Mouse (Mus musculus): ENCODE measurements around the gene Mad2l2.

Mad2l2 gene

GRCm38 (mm10) chr4:148087091-148087906 lies 42.9 kb upstream of the Mad2l2 start:
- Histone ChIP-seq H3K36me3 (ENCODE audit: insufficient read depth, low read length) (peaks cover 23% of the 10 kb centered on the region), H3K9me3 (ENCODE audit: low read length) (no peaks in the 10 kb centered on the region), H3K4me1 (replicated peaks; ENCODE audit: low read depth, low read length) (peaks cover 63% of the 10 kb centered on the region), H3K27me3 (ENCODE audit: insufficient read depth, low read length) (no peaks in the 10 kb centered on the region), H3K4me3 (replicated peaks; ENCODE audit: low read length) (peak overlapping the region; percentile 94)
- TF ChIP-seq POU5F1 (IDR thresholded peaks at IDR 0.05; ENCODE audit: borderline replicate concordance, low read length) (no peak), NANOG (IDR thresholded peaks at IDR 0.05; ENCODE audit: borderline replicate concordance, low read length) (peak; percentile 77; the same call in 1 of the 2 replicates), CTCF (conservative IDR thresholded peaks at IDR 0.05; ENCODE audit: low read length) (no peak)

- Histone ChIP-seq H3K36me3 (ENCODE audit: insufficient read depth, low read length) (peaks cover 16% of the 10 kb centered on the region), H3K9me3 (ENCODE audit: low read length) (no peaks in the 10 kb centered on the region), H3K4me1 (replicated peaks; ENCODE audit: low read depth, low read length) (peaks cover 64% of the 10 kb centered on the region), H3K4me3 (replicated peaks; ENCODE audit: low read length) (peak within 1 kb of the TSS; percentile 94), H3K27me3 (ENCODE audit: insufficient read depth, low read length) (no peaks in the 10 kb centered on the region)
- TF ChIP-seq CTCF (conservative IDR thresholded peaks at IDR 0.05; ENCODE audit: low read length) (no peak), POU5F1 (IDR thresholded peaks at IDR 0.05; ENCODE audit: borderline replicate concordance, low read length) (no peak), NANOG (IDR thresholded peaks at IDR 0.05; ENCODE audit: borderline replicate concordance, low read length) (no peak)
These were observed 42.2 kb upstream of the Mad2l2 start, which contains the start of gene Agtrap for GRCm38 (mm10) chr4:148087907-148088527. TSS of gene Agtrap (minus strand) at chr4:148088031.

- H3K27me3 ChIP-seq (ENCODE audit: insufficient read depth, low read length) = no peaks in the 10 kb centered on the region
- TF ChIP-seq NANOG (IDR thresholded peaks at IDR 0.05; ENCODE audit: borderline replicate concordance, low read length) = no peak; the same call in 1 of the 2 replicates
- peak overlapping the region; percentile 94; the same call in 1 of the 2 replicates for H3K4me3 ChIP-seq (replicated peaks; ENCODE audit: low read length)
- H3K36me3 ChIP-seq (ENCODE audit: insufficient read depth, low read length) = peaks cover 10% of the 10 kb centered on the region
- peaks cover 64% of the 10 kb centered on the region for H3K4me1 ChIP-seq (replicated peaks; ENCODE audit: low read depth, low read length)
- H3K9me3 ChIP-seq (ENCODE audit: low read length) = no peaks in the 10 kb centered on the region
These were observed 41.0 kb upstream of the Mad2l2 start for GRCm38 (mm10) chr4:148089166-148089565.

- Histone ChIP-seq H3K4me3 (replicated peaks; ENCODE audit: low read length) (no peak overlapping the region; the same call in 1 of the 2 replicates), H3K27me3 (ENCODE audit: insufficient read depth, low read length) (no peaks in the 10 kb centered on the region), H3K9me3 (ENCODE audit: low read length) (no peaks in the 10 kb centered on the region), H3K36me3 (ENCODE audit: insufficient read depth, low read length) (peaks cover 5% of the 10 kb centered on the region), H3K4me1 (replicated peaks; ENCODE audit: low read depth, low read length) (peaks cover 69% of the 10 kb centered on the region)
- no peak for TF ChIP-seq POU5F1 (IDR thresholded peaks at IDR 0.05; ENCODE audit: borderline replicate concordance, low read length)
- TF ChIP-seq CTCF (conservative IDR thresholded peaks at IDR 0.05; ENCODE audit: low read length) = no peak
- no peak for TF ChIP-seq NANOG (IDR thresholded peaks at IDR 0.05; ENCODE audit: borderline replicate concordance, low read length)
These were observed 39.0 kb upstream of the Mad2l2 start for GRCm38 (mm10) chr4:148091181-148091580.

GRCm38 (mm10) chr4:148092551-148093271 lies 37.5 kb upstream of the Mad2l2 start:
- Histone ChIP-seq H3K9me3 (ENCODE audit: low read length) (no peaks in the 10 kb centered on the region), H3K27me3 (ENCODE audit: insufficient read depth, low read length) (no peaks in the 10 kb centered on the region), H3K4me3 (replicated peaks; ENCODE audit: low read length) (peak overlapping the region; percentile 54), H3K4me1 (replicated peaks; ENCODE audit: low read depth, low read length) (peaks cover 75% of the 10 kb centered on the region), H3K36me3 (ENCODE audit: insufficient read depth, low read length) (no peaks in the 10 kb centered on the region)
- TF ChIP-seq CTCF (conservative IDR thresholded peaks at IDR 0.05; ENCODE audit: low read length) (no peak), POU5F1 (IDR thresholded peaks at IDR 0.05; ENCODE audit: borderline replicate concordance, low read length) (no peak), NANOG (IDR thresholded peaks at IDR 0.05; ENCODE audit: borderline replicate concordance, low read length) (no peak)

- Histone ChIP-seq H3K36me3 (ENCODE audit: insufficient read depth, low read length) (no peaks in the 10 kb centered on the region), H3K4me1 (replicated peaks; ENCODE audit: low read depth, low read length) (peaks cover 74% of the 10 kb centered on the region), H3K27me3 (ENCODE audit: insufficient read depth, low read length) (no peaks in the 10 kb centered on the region), H3K4me3 (replicated peaks; ENCODE audit: low read length) (no peak overlapping the region), H3K9me3 (ENCODE audit: low read length) (no peaks in the 10 kb centered on the region)
- TF ChIP-seq NANOG (IDR thresholded peaks at IDR 0.05; ENCODE audit: borderline replicate concordance, low read length) = no peak
- peak; percentile 71 for TF ChIP-seq CTCF (conservative IDR thresholded peaks at IDR 0.05; ENCODE audit: low read length)
These were observed 36.0 kb upstream of the Mad2l2 start for GRCm38 (mm10) chr4:148094161-148094560.

- Histone ChIP-seq H3K36me3 (ENCODE audit: insufficient read depth, low read length) (no peaks in the 10 kb centered on the region), H3K4me3 (replicated peaks; ENCODE audit: low read length) (no peak overlapping the region), H3K27me3 (ENCODE audit: insufficient read depth, low read length) (no peaks in the 10 kb centered on the region), H3K9me3 (ENCODE audit: low read length) (no peaks in the 10 kb centered on the region), H3K4me1 (replicated peaks; ENCODE audit: low read depth, low read length) (peaks cover 74% of the 10 kb centered on the region)
- TF ChIP-seq POU5F1 (IDR thresholded peaks at IDR 0.05; ENCODE audit: borderline replicate concordance, low read length) (no peak), NANOG (IDR thresholded peaks at IDR 0.05; ENCODE audit: borderline replicate concordance, low read length) (no peak), CTCF (conservative IDR thresholded peaks at IDR 0.05; ENCODE audit: low read length) (no peak)
These were observed 35.1 kb upstream of the Mad2l2 start for GRCm38 (mm10) chr4:148095081-148095480.

GRCm38 (mm10) chr4:148097936-148098335 lies 32.2 kb upstream of the Mad2l2 start:
- H3K27me3 ChIP-seq (ENCODE audit: insufficient read depth, low read length) = no peaks in the 10 kb centered on the region
- no peaks in the 10 kb centered on the region for H3K36me3 ChIP-seq (ENCODE audit: insufficient read depth, low read length)
- H3K4me1 ChIP-seq (replicated peaks; ENCODE audit: low read depth, low read length) = peaks cover 79% of the 10 kb centered on the region
- no peaks in the 10 kb centered on the region for H3K9me3 ChIP-seq (ENCODE audit: low read length)
- no peak overlapping the region for H3K4me3 ChIP-seq (replicated peaks; ENCODE audit: low read length)
- TF ChIP-seq NANOG (IDR thresholded peaks at IDR 0.05; ENCODE audit: borderline replicate concordance, low read length) (no peak), POU5F1 (IDR thresholded peaks at IDR 0.05; ENCODE audit: borderline replicate concordance, low read length) (no peak), CTCF (conservative IDR thresholded peaks at IDR 0.05; ENCODE audit: low read length) (no peak)
